Mouse (Mus musculus) adrenal gland, postnatal 36 days (tissue): ENCODE results near the gene N4bp2l2. TPM values are rescaled to one million over a fixed set of nuclear protein-coding genes. Genes with fewer than 3 reads are reported as not detected.
A peak's percentile ranks its signal among the peaks of the same experiment; 100 is the strongest.

Experiments
- DNase-seq, 2 experiments: peaks; one replicate each; pipeline ENCODE4 v3.0.0; 2021; ENCODE audit warnings: mixed read lengths in 1 of 2
- total RNA-seq, 2 experiments: library from RNA; stranded (reverse); gene quantifications; 2 replicates each; pipeline ENCODE4 v1.2.3; 2021

Gene N4bp2l2
- total RNA-seq, 2 experiments from 2014 or later, result 79.0 to 87.5 TPM

DNA sequence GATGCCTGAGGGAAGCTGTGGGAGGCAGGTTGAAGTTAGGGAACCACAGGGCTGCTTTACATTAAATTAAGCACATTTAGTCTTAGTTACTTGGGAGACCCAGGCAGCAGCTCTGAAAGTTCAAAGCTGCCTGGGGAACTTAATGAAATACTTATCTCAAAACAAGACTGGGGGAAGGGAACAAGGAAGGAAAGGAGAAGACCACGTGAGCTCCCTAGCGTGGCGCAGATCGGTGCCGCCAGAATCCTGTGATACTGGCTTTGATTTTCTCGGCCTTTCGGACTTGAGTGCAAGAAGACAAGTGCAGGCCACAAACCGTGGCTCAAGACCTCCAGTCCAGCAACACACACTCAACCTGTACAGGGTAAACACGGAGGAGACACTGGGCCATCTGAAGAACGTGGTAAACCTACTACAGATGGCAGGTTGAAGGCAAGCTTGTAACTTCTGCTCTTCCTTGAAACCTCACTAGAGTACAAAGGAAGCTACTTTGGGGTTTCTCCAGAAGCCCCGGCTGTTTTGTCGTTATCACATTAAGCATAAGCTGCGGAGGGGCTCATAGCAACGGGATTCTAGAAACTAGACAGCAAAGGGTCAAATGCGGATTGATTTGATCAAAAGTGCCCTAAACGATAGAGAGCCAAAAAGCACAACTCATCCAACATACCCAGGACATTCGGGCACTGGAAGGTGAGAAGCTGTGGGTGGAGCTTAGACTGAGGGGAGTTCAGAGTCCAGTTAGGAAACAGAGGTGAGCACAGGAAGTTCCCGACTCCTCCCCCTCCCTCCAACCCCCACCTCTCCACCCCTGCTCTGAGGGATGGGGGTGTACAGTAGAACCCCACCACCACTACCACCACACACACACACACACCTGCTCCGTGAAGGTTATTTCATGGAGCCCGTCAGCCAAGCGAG lies 67.5 kb downstream of the N4bp2l2 start:
- DNase-seq, result no peak

DNA sequence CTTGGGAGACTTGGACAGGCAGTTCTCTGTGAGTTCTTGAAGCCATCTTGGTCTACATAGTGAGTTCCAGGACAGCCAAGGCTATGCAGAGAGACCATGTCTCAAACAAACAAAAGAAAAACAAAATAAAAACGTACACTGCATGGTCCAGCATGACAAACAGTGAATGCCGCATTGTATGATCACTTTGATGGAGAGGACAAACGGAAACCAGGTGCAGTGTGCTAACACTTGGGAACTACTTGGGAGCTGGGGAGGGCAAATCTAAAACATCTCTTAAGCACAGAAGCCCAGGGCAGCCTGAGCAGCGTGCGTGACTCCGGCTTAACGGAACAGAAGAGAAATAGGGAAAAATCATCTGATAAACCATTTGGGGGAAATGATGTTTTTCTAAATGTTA lies 68.9 kb downstream of the N4bp2l2 start, which contains the start of gene N4bp2l1:
TSS of gene N4bp2l1 (minus strand) at position 101 of the 400 bp plus-strand sequence.
- no peak for DNase-seq

DNA sequence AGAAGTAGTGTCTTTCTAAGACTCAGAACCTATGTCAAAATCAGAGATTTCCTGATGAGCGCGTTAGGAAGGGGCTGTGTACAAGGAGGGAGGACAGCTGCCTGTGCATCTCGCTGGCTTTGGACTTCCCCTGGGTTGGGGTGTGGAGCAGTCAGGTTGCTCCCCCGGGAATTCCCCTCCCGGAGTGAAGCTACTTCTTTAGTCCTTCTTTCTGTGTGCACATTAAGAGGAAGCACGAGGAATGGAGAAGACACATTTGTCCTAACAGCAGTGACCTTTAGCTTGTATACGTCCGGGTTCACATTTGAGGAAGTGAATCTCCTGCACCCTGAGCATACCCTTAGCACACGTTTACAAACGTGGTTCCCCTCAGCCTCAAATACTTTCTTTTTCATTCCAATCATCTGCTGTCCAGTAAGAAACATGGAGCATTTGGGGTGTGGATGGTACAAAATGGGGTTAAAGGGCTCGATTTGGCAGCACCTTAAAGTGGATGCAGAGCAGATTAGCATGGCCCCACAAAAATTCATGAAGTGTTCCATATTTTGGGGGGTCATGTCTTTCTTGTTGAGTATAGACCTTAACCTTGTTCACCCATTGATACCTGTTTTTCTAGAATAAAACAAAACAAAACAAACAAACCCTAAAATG lies 70.5 kb downstream of the N4bp2l2 start:
- no peak for DNase-seq

- DNase-seq, result peak; percentile 60 to 61
These were observed 71.2 kb downstream of the N4bp2l2 start for GRCm38 (mm10) chr5:150594649-150595339.

GRCm38 (mm10) chr5:150593756-150594648 lies 72.0 kb downstream of the N4bp2l2 start:
- peak; percentile 69 to 84 for DNase-seq

GRCm38 (mm10) chr5:150592904-150593755 lies 72.9 kb downstream of the N4bp2l2 start:
- peak; percentile 55 to 71 for DNase-seq

- DNase-seq, result no peak
These were observed 73.6 kb downstream of the N4bp2l2 start for GRCm38 (mm10) chr5:150592186-150592903.

- DNase-seq, result no peak
These were observed 76.0 kb downstream of the N4bp2l2 start for GRCm38 (mm10) chr5:150589945-150590344.

DNA sequence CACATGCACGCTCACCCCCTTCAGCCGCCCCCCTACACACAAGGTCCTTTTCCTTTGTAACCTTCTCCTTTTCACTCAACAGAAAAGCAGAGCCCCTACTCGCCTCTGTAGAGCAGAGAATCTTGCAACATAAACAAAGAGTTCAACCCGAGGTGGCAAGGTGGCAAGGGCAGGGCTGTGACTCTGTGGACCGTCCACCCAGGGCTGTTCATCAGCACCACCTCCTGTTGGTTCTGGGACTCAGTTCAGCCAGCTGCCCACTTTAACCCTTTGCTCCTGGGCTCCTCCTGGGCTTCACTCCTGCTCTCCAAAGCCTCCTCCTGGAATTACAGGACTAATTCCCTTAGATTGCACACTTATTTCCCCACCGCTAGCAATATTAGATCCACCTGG lies 81.7 kb downstream of the N4bp2l2 start:
- no peak for DNase-seq

GRCm38 (mm10) chr5:150583622-150584336 lies 82.2 kb downstream of the N4bp2l2 start:
- peak; percentile 54 to 67 for DNase-seq

- DNase-seq, result no peak
These were observed 82.8 kb downstream of the N4bp2l2 start for GRCm38 (mm10) chr5:150583181-150583580.

- no peak for DNase-seq
These were observed 84.8 kb downstream of the N4bp2l2 start for GRCm38 (mm10) chr5:150581180-150581579.

- no peak for DNase-seq
These were observed 87.3 kb downstream of the N4bp2l2 start for GRCm38 (mm10) chr5:150578613-150579171.

DNA sequence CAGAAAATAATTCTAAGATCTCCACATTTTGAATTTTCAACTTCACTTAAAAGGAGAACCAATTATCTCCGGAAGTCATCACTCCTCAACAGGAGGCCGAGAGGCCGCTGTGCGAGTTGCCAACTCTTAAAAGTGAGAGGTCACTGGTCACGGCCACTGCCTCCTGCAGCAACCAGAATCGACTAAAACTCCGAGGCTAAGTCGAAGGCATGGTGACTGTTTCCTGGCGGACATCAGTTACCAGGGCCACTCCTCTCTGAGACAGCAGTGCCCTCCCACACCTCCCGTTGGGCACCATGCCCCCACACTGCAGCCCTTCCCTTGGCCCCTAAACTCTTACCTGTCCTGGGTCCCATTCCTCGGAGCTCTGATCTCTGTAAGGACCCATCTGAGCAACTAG lies 89.2 kb downstream of the N4bp2l2 start:
- DNase-seq, result peak in 1 of 2 experiments; percentile 54

DNA sequence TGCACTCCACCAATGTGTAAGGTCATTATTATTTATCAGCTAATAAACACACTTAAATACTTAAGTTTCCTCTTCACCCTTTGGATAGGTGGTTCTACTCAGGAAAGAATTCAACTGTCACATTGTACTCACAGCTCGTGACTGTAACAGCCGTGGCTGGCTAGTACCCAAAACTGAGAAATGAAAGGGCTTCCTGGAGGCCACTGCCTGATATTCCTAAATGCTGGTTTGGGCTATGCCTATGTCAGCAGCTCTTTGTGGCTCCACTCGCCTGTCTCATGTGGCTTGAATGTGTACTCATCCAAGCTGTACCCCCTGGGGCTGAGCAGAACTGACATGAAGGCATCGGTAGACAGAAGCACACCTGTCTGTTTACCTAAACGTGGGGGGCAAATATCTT lies 91.1 kb downstream of the N4bp2l2 start:
- no peak for DNase-seq

- no peak for DNase-seq
These were observed 91.6 kb downstream of the N4bp2l2 start for GRCm38 (mm10) chr5:150574403-150574802.

DNA sequence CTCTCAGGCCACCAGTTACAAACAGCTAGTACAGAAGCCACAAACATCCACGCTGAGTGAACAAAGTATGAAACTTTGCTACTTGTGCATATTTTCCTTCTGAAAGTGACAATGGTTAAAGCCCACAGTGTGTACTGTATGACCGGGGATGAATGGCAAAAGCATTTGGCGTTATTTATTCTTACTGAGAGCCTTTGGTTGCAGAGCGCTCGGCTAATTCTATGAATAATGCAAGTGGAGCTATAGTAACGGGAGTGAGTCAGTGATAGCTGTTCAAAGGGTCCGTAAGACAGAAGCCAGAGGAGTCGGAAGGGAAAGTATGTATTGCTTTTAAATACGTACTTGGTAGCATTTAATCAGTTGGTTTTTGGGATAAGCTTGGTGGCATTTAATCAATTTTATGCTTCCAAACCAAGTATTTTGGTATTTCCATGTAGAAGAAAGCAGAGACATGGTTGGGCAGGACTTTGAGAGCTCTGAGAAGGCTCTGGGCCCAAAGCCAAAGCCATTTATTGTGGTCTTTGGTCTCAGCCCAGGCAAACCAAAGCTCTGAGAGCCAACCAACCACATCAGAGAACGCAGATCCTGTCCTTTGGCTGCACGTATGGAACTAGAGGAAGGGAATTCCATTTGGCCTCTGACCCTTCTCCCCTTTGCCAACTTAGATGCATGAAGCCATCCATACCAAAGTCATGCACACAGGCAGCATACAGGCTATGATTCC lies 95.3 kb downstream of the N4bp2l2 start:
- DNase-seq, result no peak

DNA sequence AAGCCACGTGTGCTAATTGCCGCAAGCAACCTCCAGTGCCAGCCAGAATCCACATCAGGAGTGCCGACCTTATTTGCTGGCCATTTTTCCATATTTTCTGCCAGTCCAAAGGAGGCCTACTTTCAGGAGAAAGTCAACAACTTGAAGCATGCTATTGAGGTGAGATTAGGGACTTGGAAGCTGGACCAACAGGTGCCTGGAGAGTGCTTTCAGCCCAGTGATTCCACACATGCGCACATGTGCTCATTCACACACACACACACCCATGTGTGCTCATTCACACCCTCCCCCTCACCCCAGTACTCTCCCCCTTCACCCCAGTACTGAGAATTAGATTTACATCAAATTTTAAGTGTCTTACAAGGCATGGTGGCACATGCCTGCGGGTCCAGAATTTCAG lies 99.0 kb downstream of the N4bp2l2 start:
- no peak for DNase-seq
